Mouse (Mus musculus) megakaryocyte-erythroid progenitor cell, adult 5-6 weeks (primary cell): ENCODE results near the gene Tnfaip3. TPM values are rescaled to one million over a fixed set of nuclear protein-coding genes. Genes with fewer than 3 reads are reported as not detected.

Experiments
- ATAC-seq: replicated peaks from 2 replicates; pipeline ENCODE4 v1.8.0; 2016; ENCODE audit warnings: mild to moderate bottlenecking, inconsistent platforms; ENCODE audit not compliant: severe bottlenecking, poor library complexity, low FRiP score, low TSS enrichment
- total RNA-seq, 2 experiments: library from RNA; stranded (forward) in 1 of 2; stranded (reverse) in 1 of 2; fragments of 200-1000, 215-1000 nt in 1 of 2; fragments of >200 nt in 1 of 2; fragmentation: Nextera tagmentation in 1 of 2; gene quantifications; 2 replicates each; pipeline ENCODE4 v1.2.3; 2014 to 2017

The Tnfaip3 gene
- total RNA-seq, 2 experiments from 2014 or later: 7.6 to 64.0 TPM

DNA sequence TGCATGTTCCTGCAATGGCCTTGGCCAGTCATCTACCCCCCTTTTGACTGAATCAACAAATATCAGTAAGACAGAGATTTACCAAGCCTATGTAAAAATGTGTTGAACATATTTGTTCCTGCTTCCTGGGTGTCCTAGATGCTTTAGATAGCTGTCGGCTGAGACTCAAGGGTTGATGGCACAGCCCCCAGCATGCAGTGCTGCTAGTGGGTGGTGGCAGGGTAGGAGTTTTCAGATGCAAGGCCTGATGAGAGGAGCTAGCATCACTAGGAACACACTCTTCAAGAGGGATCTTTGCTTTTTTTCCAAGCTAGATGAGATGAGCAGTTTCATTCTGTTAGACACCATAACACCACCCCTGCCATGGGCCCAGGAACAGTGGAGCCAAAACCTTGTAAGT lies 6.8 kb upstream of the Tnfaip3 start:
- ATAC-seq: no peak

DNA sequence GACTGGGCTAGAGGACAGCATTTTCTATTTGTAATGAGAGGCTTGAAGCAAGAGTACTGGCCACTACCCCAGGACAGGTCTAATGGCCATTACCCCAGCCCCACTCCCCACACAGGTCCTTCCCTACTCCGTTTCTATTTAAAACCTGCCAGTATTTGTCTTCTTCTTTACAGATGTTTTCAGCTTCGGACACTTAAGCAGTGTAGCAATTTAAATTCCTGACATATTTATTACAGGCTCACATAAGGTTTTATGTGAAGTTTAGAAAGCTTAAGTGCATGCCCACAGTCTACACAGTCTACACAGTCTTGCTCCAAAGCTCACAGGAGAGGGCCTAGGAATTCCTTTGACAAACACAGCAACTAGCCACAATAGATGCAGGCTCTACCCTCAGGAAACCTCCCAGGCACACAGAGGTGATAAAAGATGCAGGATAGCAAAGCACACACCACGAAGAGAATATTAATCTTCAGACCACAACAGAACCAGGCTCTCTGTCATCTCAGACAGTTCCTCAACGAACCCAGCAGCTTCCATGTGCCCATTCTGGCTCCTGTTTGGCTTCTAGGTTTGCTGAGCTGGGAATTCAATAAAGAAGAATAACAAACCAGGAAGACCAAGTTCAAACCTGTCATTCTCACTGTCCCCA lies 1.5 kb upstream of the Tnfaip3 start:
- ATAC-seq: no peak

DNA sequence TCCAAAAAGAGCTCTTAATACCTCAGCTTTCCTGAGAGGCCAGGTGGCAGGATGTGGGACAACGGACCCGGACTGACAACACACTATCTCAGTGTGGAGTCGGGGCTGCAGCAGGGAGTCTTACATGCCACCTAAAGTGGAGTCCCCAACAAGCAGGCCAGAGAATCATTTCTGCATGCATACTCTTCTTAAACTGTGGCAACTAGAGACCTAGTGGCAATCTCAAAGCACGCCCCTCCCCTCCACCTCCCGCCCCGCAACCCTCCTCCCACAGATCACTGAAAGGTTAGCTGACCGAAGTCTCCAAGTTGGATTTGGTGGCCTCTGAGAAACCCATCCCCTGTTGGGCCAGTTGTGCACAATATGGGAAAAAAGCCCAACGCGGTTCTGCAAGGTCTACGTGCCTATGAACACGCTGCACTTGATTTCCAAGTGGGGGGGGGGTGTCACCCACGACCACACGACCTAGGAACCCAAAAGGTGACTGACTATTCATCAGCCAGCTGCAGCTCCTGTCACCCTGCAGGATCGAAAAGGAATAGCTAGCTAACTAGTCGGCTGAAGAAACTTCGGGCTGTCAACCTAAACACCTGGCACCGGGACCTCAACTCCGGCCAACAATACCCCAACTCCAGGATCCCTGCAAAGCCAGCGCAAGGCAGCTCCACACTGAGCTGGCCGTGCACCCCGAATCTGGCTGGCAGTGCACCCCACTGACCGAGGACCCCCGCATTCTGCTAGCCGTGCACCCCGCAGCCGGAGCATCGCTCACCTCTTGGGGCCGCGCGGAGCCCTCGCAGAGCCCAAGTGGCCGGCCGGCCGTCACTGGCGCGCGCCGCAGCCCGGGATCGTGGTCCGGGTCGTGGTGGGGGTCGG lies 838 bp downstream of the Tnfaip3 start:
- peak; percentile 58 for ATAC-seq

DNA sequence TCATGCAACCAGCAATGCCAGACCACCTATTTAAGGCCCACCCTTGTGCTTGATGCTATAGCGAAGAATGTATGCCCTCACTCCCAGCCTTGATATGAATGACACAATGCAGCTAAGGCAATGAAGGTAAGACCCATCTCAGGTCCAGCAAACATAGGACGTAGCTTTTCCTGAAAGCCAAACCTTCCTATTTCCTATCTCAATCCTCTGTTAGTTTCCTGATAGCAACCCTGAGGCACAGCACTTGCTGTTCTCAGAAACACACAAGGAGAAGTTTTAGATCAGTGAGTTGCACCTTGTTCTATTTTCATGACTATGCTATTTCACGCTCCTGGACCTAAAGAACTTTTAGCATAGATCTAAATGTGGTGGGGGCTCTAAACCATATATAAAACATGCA lies 2.1 kb downstream of the Tnfaip3 start:
- no peak for ATAC-seq

DNA sequence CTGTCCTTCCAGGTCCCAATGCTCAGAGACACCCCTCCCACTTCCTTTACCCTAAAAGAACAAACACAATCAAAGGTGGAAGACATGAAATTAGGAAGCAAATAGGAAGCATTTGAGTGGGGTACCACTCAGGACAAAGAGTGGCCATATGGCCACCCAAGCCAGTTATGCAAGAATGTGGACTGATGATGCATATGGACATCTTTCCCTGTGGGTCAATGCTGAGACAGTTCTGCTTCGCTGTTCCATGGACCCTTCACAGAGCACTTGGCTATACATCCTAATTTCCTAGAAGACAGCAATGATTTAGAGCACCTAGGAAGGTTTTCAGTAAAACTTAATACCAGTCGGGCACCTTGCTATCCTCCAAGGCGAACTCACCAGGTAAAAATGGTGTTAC lies 2.8 kb downstream of the Tnfaip3 start:
- no peak for ATAC-seq

DNA sequence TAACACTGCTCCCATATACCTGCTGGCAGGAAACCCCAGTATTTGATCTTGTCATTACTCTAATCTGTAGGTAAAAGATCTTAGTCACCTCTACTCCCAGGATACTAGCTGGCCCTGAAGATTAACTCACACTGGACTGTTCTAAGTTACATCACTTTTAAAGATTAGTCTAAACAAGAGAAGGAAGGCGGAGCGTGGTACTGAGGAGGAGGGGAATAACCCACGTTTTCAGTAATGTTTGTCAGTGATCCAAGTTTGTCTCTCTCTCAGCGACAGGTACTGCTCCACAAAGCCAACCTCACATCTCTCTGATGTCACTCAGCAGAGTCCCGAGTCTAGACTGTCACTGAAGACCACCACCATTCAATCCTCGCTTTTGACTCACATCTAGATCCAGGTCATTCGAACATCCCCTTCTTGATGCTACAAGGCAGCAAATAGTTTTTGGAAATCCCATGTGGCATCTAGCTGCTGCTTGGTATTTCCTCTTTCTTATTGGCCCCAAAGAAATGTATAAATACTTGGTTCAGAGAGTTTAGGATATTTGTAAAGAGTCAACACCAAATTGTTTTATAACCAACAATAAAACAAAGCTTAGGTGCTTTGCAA lies 3.5 kb downstream of the Tnfaip3 start:
- ATAC-seq: no peak

DNA sequence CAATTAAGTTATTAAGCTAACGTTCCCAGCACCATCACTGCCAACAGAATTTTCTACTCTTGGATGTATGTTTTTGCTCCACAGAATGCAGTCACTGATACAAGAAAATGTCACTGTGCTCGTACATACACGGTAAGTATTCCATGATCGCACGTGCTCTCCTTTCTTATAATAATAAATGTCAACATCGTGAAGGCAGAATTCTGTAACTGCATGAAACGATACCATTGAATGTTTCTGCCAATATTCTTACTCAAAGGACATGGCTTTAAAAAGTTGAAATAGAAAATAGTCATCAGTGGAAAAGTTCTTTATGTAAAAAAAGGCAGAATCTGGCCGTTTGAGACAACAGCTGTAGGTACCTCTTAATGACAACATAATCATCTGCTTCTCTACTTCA lies 5.0 kb downstream of the Tnfaip3 start:
- no peak for ATAC-seq

DNA sequence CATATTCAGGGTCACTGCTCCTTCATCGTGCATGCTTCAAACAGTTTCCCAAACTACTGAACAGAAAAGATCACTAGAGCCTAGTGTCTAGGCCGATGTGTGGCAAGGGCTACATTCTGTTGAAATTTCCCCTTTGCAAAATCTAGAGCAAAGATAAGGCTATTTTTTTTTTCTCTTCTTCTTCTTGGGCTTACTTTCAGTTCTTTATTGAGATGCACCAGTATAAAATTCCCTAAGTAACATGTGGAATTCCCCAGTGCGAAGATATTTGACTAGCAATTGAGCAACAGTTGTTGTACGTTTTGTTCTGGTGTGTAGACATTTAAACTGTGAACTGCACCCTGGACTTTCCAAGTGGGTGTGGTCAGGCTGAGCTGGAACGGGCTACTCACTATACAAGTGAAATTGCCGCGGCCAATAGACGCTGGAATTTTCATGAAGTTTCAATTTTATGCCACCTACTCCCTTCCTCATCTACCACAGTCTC lies 6.2 kb downstream of the Tnfaip3 start:
- 0 out of 2 replicates have a peak, but pooled peaks have one; percentile 42 for ATAC-seq

DNA sequence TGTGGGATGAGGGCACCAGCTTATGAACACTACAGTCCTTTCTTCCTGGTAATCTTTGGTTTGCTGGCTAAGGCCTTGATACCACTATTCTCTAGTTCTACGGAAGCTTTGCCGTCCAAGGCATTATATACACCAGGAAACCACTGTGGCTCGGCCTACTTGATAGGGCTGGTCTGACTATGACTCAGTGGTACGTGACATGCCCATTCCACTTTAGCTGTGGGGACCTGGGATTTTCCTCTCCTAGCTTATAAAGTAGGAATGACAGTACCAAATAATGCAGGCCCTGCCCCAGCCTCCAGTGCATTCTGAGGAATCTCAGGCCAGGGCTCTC lies 6.9 kb downstream of the Tnfaip3 start:
- no peak for ATAC-seq

DNA sequence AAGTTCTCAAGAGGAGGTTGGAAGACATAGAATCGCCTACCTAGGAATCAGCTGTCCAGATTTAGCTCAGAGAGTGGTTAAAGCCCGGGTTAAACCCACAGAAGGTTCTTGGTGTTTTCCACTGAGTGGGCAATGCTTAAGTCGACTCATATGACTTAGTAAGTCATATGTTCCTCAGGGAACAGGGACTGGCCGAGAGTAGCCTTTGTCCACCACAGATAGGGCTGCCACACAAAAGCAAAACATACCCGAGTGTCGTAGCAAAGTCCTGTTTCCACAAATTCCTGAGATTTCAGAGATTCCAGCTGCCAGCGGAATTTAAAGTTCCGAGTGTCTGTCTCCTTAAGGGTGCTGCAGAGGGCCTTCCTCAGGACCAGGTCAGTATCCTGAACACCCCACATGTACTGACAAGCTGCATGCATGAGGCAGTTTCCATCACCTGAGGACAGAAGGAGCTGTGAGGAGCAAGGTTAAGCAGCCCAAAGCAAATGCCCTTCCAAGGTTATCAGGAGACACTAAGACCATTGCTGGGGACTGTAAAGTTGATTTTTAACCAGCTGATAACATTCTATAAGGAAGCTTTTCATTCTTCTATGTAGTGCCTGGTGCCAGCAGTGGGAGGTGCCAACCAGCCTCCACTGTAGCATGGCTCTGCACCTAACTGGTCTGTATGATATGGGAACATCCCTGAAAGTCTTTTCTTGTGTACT lies 7.4 kb downstream of the Tnfaip3 start:
- ATAC-seq: no peak

DNA sequence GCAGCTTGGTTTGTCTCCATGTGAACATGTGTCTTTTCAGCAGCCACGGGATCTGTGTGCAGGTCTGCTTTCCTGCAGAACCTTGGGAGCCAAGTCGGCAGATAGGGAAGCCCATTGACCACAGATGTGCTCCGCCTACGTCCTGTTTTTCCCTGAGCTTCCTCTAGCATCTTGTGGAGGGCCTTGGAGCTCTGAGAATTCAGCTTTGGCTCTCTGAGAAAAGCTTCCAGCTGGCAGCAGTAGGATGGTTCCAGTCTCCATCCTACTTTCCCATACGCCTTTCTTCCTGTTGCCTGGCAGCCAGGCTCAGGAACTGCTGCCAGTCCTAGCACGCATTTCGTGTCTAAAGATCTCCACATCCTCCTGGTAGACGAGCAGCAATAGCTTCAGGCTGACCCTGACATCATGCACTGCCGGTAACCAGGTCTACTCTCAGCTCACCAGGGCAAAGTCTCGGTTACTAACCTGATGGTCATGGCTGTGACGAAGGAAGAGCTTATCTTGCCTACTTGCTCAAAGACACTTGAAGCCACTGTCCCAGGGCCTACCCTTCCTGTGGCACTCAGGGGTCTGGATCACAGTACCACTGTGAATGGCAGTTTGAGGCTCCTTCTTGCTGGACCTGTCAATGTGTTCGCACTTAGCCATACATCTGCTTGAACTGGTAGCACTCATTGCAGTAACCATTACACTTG lies 13.2 kb downstream of the Tnfaip3 start:
- ATAC-seq: no peak

DNA sequence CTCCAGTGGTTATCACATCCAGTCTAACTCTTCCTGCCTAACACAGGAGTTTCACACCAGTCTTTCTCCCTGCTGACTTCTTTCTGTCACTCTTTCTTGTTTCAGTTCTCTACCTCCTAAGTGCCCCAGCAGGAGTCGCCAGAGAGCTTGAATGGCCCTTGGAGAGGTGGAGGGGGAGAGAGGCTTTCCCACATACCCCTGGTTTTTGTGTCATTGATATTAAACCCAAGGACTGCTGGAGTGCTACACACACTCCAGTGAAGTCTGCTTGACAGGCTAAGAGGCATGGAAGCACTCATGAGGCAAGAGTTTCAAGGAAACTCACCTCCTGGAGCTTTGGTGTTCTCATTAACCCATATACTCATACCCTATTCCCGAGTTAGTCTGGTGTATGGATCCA lies 16.0 kb downstream of the Tnfaip3 start:
- ATAC-seq: peak; percentile 74

DNA sequence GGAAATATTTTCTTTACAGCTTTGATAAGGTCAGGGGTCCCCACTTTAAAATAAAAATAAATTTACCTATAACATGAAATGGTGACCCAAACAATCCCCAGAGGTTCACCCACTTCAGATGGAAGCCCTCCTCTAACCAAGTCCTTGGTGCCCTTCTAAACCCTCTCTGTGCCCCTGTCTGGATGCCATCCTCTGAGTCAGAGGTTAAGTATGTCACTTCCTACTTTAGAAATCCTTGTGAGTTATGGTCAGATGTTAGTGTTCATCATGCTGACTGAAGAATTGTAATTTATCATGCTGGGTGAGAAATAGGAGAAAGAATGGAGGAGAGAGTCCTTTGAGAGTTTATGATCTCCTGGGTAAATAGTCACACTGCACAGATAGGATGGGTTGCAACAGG lies 19.1 kb downstream of the Tnfaip3 start:
- ATAC-seq: no peak

DNA sequence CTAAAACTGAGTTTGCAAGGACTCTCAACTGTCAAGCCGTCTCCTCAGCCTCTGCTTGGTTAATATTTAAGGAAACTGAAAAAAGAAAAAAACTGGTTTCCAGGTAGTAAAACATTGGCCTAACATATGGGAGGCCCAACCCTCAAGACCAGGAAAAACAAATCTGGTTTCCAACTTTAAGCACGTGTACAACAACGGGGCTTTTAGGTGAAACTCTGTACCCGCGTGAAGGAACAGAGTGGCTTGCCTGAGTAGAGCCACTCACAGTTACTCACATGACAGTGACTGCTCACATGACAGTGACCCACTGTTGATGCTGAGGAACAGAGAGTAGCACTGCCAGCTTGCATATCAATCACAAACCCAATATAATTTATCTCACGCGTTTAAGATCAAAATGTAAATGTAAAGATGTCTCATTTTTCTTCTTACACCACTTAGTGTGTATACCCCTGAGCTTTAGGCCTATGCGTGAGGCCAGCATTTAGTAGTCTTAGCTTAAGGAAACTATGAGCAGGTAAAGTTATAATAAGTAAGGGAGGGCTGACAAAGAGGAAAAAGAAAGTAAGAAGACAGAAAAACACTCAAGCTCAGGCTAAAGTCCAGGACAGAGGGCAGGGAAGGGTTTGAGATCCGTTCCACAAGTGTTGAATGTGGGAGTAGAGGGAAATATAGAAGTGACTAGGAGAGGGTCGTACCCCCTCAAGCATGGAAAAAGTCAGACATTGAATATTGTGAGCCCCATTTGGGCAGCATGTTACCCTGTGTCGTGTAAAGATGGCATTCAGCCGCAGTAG lies 19.8 kb downstream of the Tnfaip3 start:
- ATAC-seq: no peak

DNA sequence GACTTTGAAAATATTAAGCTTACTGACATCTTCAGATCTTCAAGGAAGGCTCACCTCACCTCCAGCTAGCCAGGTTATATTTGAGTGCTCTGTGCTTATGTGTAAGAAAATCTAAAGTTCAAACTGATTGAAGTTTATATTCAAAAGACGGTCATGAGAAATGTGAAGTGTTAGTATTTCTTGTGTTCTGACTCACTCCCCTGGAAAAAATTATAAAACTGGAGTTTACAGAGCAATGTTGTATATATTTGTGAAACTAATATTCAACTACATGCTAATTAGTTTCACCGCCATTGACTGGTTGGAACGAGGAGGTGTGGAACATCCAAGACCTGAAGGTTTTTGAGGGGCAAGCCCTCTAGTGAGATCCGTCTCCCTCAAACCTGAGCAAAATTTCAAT lies 22.5 kb downstream of the Tnfaip3 start:
- ATAC-seq: no peak

DNA sequence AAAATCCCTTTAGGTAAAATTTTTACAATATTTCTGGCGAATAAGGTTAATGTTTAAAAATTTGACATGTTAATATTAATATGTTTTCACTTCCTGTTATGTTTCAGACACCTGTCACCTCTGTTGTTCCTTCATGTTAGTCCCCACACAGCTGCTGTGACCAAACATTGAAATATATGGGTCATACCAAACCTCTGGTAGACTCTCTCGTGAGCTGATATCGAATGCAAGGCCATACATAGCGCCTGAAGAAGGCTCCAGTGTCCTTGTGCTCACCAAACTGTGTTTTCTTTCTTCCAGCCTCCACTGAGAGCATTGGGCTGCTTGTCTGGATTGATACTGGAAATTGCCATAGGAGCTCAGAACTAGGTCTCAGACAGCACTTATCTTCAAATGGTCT lies 24.4 kb downstream of the Tnfaip3 start:
- ATAC-seq: no peak

DNA sequence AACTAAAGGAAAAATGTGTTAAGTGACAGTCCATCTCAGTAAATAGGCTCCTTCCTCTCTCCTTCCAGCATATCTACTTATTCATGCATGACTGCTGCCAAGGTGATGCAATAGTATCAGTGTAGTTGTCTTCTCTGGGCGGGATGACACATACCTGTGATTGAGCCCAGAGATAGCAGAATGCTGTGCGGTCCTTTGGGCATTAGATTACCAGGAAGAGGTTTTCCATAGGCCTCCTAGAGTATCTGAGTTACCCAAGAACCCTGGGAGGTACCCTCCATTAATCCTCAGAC lies 27.6 kb downstream of the Tnfaip3 start:
- no peak for ATAC-seq

DNA sequence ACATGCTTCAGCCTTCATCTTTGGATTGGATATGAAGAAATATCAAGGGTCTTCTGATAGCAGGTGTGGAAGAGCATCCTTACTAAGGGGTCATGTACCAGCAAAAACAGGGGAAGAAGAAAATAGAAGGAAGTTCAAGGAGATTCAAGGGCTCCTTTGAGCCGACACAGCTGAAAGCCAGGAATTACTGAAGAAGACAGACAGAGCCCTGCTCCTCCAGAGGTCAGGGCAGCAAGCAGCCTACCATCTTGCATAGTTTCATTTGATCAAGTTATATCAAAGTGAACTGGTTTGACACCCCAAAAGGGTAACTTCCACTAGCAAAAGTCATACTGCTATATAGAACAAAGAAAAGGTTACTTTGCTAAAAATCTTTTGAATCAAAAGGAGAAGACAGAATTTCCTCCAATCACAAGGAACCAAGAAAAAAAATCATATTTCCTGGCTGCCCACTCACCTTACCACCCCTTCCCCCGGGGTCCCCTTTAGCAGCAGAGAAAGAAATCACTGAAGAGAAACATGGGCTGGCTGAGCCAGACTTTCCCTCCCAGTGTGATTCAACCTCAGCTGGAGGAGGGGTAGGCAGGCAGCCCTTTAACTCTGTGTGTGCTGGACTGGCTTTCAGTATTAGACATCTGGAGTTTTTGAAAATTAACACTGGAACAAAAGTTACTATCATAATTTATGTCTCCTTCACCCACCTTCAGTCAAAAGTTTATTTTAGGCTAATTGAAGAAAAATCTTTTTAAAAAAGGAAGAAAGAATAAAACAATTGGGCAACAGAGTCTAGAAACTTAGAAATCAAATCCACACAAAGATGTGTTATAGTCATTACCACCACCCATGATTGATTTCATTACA lies 28.2 kb downstream of the Tnfaip3 start:
- no peak for ATAC-seq
